Mouse (Mus musculus): ENCODE measurements around the gene Unc93b1. TPM values are rescaled to one million over a fixed set of nuclear protein-coding genes. Genes with fewer than 3 reads are reported as not detected.
A peak's percentile ranks its signal among the peaks of the same experiment; 100 is the strongest.
"Not testable (repeated sequence)": the region's sequence is repeated elsewhere in the genome, so short reads cannot be mapped to it uniquely, and the experiment has no call there.

Gene Unc93b1
- polyA plus RNA-seq, 1 experiment from 2014 or later = 5.0 TPM

DNA sequence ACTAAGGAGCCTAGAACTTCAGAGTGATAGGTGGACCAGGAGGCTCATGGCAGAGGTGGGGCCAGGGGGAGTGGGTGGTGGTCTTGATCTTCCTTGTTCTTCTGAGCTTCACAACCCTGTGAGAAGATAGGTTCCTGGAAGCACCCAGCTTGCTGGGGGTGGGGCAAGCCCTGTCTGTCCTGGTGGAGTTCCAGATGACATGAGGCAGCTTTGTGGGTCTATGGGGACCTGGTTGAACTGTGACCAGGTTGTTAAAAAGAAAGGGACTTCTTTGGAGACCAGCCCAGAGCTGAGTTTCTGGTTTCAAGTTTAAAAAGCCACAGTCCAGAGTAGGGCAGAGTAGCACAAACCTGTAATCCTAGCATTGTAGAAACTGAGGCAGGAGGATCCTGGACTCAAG is 24.0 kb downstream of the Unc93b1 start:
- Histone ChIP-seq H3K4me1 (peaks cover 18% of the 10 kb centered on the region), H3K27me3 (ENCODE audit: insufficient read depth, poor library complexity, severe bottlenecking) (0 out of 2 replicates have a peak, but pooled peaks cover 11% of the 10 kb centered on the region), H3K27ac (no peak overlapping the region), H3K36me3 (no peaks in the 10 kb centered on the region), H3K4me3 (no peak overlapping the region), H3K9me3 (no peaks in the 10 kb centered on the region)
- DNase-seq (ENCODE audit: low spot score) = no peak

DNA sequence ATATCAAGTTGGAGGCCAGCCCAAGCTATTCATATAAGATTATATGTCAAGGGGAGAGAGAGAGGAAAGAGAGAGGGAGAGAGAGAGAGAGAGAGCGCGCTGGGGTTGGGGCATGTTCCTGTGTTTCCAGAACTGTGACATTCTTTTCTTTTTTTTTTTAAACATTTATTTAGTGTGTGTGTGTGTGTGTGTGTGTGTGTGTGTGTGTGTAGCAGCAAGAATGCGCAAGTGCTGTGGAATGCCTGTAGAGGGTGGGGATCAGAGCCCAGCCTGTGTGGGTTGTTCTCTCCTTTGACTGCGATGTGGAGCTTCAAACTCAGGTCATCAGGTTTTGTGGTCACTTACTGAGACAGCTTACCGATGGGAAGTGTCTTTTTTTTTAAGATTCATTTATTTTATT is 25.2 kb downstream of the Unc93b1 start:
- H3K36me3 ChIP-seq = no peaks in the 10 kb centered on the region
- H3K4me3 ChIP-seq = no peak overlapping the region
- H3K9me3 ChIP-seq = no peaks in the 10 kb centered on the region
- H3K4me1 ChIP-seq = peaks cover 12% of the 10 kb centered on the region
- H3K27me3 ChIP-seq (ENCODE audit: insufficient read depth, poor library complexity, severe bottlenecking) = 0 out of 2 replicates have a peak, but pooled peaks cover 13% of the 10 kb centered on the region
- DNase-seq (ENCODE audit: low spot score) = no peak
- H3K27ac ChIP-seq = no peak overlapping the region
- WGBS = 77% methylated on average over 5 of the region's 5 CpGs

DNA sequence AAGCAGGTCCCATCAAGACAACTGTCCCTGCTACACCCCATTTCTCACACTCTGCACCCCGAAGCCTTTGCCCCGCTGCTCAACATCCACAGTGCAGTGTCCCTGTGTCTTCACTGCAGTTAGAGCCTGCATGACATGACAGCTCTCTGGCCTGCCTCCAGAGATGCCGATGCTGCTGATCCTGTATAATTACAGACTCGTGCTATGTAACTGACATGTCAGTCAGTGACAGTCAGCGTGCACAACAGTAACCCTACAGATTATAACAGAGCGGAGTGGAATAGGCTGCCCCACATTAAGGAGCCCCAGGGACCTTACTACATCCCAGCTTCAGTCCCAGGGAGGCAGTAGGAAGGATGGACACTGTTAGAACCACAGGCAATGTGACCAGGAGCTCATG is 26.8 kb downstream of the Unc93b1 start:
- H3K4me1 ChIP-seq; H3K27ac ChIP-seq; H3K9me3 ChIP-seq; H3K4me3 ChIP-seq; DNase-seq (ENCODE audit: low spot score); H3K36me3 ChIP-seq: not testable (repeated sequence)
- WGBS = 88% methylated on average over 6 of the region's 6 CpGs
- H3K27me3 ChIP-seq (ENCODE audit: insufficient read depth, poor library complexity, severe bottlenecking) = 0 out of 2 replicates have a peak, but pooled peaks cover 10% of the 10 kb centered on the region

DNA sequence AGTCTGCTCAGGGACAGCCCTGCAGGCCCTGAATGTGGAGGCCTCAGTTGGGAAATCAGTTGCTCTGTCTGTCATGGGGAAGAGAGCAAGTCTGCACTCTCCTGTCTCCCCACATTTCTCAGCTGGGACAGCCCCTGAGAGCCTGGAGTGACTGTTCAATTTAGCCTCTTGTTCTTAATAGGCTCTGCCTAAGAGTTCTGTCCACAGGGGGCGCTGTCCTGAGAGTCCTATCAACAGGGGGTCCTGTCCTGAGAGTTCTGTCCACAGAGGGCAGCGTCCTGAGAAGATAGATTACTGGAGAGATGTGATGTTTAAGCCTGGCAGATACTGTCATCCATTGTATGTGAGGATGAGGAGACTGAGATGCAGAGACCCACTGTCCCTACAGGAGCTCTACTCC is 27.5 kb downstream of the Unc93b1 start:
- no peak overlapping the region for H3K27ac ChIP-seq
- peaks cover 14% of the 10 kb centered on the region for H3K4me1 ChIP-seq
- H3K36me3 ChIP-seq = no peaks in the 10 kb centered on the region
- 8% methylated on average over 2 of the region's 2 CpGs for WGBS
- no peak for DNase-seq (ENCODE audit: low spot score)
- H3K27me3 ChIP-seq (ENCODE audit: insufficient read depth, poor library complexity, severe bottlenecking) = 0 out of 2 replicates have a peak, but pooled peaks cover 10% of the 10 kb centered on the region
- H3K4me3 ChIP-seq = no peak overlapping the region
- H3K9me3 ChIP-seq = no peaks in the 10 kb centered on the region

DNA sequence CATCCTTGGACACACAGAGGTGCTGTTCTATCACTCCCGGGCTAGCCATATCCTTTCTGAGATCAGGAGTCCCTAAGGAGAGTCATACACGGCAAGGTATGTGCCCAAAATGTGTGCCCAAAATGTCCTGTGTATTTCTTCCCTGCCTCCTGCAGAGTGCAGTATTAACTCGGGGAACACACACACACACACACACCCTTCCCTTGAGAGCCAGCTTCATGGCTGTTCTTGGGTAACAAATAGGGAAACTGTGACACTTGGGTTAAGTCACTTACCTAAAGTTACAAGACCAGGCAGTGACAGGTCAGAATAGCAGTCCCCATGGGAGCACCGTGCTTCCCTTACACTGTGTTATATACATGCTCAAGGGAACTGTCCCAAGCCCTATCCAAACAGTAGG is 29.0 kb downstream of the Unc93b1 start:
- H3K4me3 ChIP-seq = no peak overlapping the region
- no peak overlapping the region for H3K27ac ChIP-seq
- DNase-seq (ENCODE audit: low spot score) = no peak
- H3K9me3 ChIP-seq = no peaks in the 10 kb centered on the region
- H3K27me3 ChIP-seq (ENCODE audit: insufficient read depth, poor library complexity, severe bottlenecking) = 0 out of 2 replicates have a peak, but pooled peaks cover 11% of the 10 kb centered on the region
- no peaks in the 10 kb centered on the region for H3K36me3 ChIP-seq
- peaks cover 23% of the 10 kb centered on the region for H3K4me1 ChIP-seq
- 75% methylated on average over 4 of the region's 4 CpGs for WGBS

DNA sequence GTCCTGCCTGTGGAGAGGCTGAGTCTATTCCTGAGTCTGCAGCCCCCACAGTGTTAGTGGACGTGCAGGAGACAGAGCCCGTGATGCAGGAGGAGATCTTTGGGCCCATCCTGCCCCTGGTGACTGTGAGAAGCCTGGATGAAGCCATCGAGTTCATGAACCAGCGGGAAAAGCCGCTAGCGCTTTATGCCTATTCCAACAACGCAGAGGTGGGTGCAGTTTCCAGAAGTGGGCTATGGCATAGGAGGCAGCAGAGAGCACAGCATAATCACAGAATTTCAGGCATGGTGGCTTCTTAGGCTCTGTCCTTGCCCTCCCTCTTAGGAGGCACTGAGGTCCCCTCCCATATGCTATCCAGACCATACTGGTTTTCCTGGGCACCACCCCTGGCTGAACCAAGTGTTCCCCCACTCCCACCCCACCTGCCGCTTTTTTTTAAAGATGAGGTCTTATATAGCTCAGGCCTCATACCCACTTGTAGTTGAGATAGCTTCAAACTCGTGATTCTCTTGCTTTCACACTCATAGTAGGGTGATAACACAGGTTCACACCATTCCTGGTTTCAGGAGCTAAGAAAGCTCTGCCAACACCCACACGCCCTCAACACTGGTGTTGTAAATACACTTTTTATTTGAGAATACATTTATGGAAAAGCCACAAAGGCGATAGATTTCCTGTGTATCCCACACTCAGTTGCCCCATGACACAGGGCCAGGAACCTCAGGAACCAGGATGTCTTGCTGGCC is 31.5 kb downstream of the Unc93b1 start:
- 62% methylated on average over 11 of the region's 11 CpGs for WGBS

DNA sequence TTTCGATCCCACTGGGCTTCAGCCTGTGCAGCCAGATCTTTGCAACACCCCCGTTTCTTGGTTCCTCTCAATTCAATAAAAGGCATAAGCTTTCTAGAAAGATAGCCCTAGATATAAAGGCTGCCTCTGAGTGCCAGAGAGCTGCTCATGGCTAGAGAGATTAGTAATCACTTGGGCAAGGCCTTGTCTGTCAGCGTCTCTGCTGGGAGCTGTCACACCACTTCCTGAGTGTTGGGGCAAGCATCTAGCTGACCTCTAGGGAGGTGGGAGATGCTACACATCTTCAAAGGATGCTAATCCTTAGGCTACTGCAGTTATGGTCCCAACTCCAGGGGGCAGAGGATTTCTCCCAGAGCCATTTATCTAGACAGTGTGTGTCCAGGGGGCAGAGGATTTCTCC is 32.3 kb downstream of the Unc93b1 start:
- H3K9me3 ChIP-seq = no peaks in the 10 kb centered on the region
- no peaks in the 10 kb centered on the region for H3K36me3 ChIP-seq
- no peak for DNase-seq (ENCODE audit: low spot score)
- peaks cover 32% of the 10 kb centered on the region for H3K4me1 ChIP-seq
- H3K4me3 ChIP-seq = no peak overlapping the region
- WGBS = 32% methylated on average over 3 of the region's 3 CpGs
- H3K27me3 ChIP-seq (ENCODE audit: insufficient read depth, poor library complexity, severe bottlenecking) = 0 out of 2 replicates have a peak, but pooled peaks cover 23% of the 10 kb centered on the region
- H3K27ac ChIP-seq = no peak overlapping the region

More for the DNA sequence above, 31.5 kb downstream of the Unc93b1 start:
- 0 out of 2 replicates have a peak, but pooled peaks cover 22% of the 10 kb centered on the region for H3K27me3 ChIP-seq (ENCODE audit: insufficient read depth, poor library complexity, severe bottlenecking)
- H3K36me3 ChIP-seq = no peaks in the 10 kb centered on the region
- no peak for DNase-seq (ENCODE audit: low spot score)
- no peak overlapping the region for H3K4me3 ChIP-seq
- H3K4me1 ChIP-seq = peaks cover 31% of the 10 kb centered on the region
- no peak overlapping the region for H3K27ac ChIP-seq
- no peaks in the 10 kb centered on the region for H3K9me3 ChIP-seq

DNA sequence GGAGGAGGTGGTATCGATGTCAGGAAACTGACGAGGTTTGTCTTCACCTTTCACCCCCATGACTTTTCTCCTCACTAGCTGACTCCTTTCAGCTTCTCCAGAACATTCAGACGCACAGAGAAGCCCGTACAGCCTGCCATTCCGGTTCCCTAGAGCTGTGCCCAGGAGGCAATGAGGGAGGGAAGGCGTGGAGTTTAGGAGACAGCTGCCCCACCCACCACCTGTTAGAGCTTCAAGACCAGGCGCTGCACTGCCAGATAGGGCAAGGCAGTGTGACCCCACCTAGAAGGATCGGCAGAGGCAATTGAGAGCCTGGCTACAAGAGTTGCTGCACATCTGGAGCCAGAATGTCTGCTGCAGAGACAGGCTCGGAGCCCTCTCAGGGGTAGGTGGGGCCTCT is 37.2 kb downstream of the Unc93b1 start, which contains the start of gene Aldh3b2:
Gene Aldh3b2 (plus strand): TSS at position 100 of the 400 bp plus-strand sequence.
- no peak within 1 kb of the TSS for H3K27ac ChIP-seq
- no peaks in the 10 kb centered on the region for H3K36me3 ChIP-seq
- no peaks in the 10 kb centered on the region for H3K9me3 ChIP-seq
- peaks cover 23% of the 10 kb centered on the region for H3K4me1 ChIP-seq
- no peak within 1 kb of the TSS for H3K4me3 ChIP-seq
- 39% methylated on average over 9 of the region's 9 CpGs for WGBS
- no peak for DNase-seq (ENCODE audit: low spot score)
- peaks cover 22% of the 10 kb centered on the region; the same call in 1 of the 2 replicates for H3K27me3 ChIP-seq (ENCODE audit: insufficient read depth, poor library complexity, severe bottlenecking)

DNA sequence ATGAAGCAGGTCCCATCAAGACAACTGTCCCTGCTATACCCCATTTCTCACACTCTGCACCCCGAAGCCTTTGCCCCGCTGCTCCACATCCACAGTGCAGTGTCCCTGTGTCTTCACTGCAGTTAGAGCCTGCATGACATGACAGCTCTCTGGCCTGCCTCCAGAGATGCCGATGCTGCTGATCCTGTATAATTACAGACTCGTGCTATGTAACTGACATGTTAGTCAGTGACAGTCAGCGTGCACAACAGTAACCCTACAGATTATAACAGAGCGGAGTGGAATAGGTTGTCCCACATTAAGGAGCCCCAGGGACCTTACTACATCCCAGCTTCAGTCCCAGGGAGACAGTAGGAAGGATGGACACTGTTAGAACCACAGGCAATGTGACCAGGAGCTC is 39.6 kb downstream of the Unc93b1 start:
- 81% methylated on average over 6 of the region's 6 CpGs for WGBS
- H3K4me1 ChIP-seq = not testable (repeated sequence)

DNA sequence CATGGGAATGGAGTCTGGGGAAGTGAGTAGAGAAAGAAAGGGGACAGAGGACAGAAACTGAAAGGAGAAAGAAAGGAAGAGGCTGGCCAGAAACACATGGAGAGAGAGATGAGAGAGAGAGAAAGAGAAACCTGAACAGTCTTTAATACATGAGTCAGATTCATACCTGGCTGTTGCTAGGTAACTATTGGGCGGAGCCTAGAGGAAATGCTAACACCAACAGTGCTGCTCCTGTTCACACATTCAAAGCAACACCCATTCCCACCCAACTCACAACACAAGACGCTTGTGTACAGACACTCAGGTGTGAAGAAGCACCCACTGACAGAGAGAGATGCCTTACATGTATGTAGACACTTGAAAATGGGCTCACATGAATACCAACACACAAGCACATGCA is 40.9 kb downstream of the Unc93b1 start:
- DNase-seq (ENCODE audit: low spot score) = no peak
- no peak overlapping the region for H3K27ac ChIP-seq
- H3K27me3 ChIP-seq (ENCODE audit: insufficient read depth, poor library complexity, severe bottlenecking) = peaks cover 10% of the 10 kb centered on the region; the same call in 1 of the 2 replicates
- H3K4me3 ChIP-seq = no peak overlapping the region
- 67% methylated on average over 2 of the region's 2 CpGs for WGBS
- H3K36me3 ChIP-seq = no peaks in the 10 kb centered on the region
- H3K9me3 ChIP-seq = no peaks in the 10 kb centered on the region
- peaks cover 4% of the 10 kb centered on the region; the same call in 1 of the 2 replicates for H3K4me1 ChIP-seq

More for the DNA sequence above, 39.6 kb downstream of the Unc93b1 start:
- not testable (repeated sequence) for H3K9me3 ChIP-seq; DNase-seq (ENCODE audit: low spot score); H3K4me3 ChIP-seq; H3K27ac ChIP-seq; H3K36me3 ChIP-seq
- peaks cover 12% of the 10 kb centered on the region; the same call in 1 of the 2 replicates for H3K27me3 ChIP-seq (ENCODE audit: insufficient read depth, poor library complexity, severe bottlenecking)

DNA sequence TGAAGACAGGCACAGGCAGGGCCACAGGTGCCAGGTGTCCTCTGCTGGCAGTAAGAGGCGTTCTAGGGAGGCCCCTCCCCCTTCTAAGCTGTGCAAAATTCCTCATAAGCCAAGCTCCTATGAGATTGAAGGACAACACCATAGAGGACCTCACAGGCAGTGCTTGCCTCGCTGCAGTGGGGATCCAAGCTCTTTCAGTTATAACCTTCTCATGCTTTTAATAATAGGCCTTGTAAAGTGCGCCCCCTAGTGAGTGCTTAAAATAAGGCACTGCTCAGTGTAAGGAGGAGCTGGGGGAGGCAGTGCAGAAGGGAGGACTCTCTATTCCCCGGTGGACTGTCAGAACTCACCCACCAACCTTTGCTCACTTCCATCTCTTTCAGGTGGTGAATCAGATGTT is 45.3 kb downstream of the Unc93b1 start:
- H3K27me3 ChIP-seq (ENCODE audit: insufficient read depth, poor library complexity, severe bottlenecking) = peaks cover 9% of the 10 kb centered on the region; the same call in 1 of the 2 replicates
- H3K36me3 ChIP-seq = no peaks in the 10 kb centered on the region
- peaks cover 28% of the 10 kb centered on the region for H3K4me1 ChIP-seq
- no peak overlapping the region for H3K4me3 ChIP-seq
- H3K27ac ChIP-seq = 0 out of 2 replicates have a peak overlapping the region, but pooled peaks have one; percentile 0
- WGBS = 17% methylated on average over 4 of the region's 4 CpGs
- H3K9me3 ChIP-seq = no peaks in the 10 kb centered on the region
- DNase-seq (ENCODE audit: low spot score) = peak; percentile 82

DNA sequence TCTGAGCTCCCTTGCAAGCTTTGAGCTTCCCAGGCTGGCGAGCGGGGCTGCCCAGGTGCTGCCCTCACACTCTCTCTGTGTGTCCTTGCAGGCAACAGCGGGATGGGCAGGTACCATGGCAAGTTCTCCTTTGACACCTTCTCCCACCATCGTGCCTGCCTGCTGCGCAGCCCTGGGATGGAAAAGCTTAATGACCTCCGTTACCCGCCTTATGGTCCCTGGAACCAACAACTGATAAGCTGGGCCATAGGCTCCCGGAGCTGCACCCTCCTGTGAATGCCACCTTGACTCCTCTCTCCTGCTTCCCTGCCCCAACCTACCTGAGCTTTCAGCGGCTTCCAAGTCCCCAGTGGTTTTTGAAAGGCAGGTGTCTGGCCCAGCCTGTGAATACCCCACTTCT is 45.9 kb downstream of the Unc93b1 start:
- Histone ChIP-seq H3K27ac (no peak overlapping the region), H3K9me3 (no peaks in the 10 kb centered on the region), H3K27me3 (ENCODE audit: insufficient read depth, poor library complexity, severe bottlenecking) (0 out of 2 replicates have a peak, but pooled peaks cover 4% of the 10 kb centered on the region), H3K4me3 (no peak overlapping the region), H3K36me3 (no peaks in the 10 kb centered on the region), H3K4me1 (peaks cover 35% of the 10 kb centered on the region)
- WGBS = 65% methylated on average over 9 of the region's 9 CpGs
- no peak for DNase-seq (ENCODE audit: low spot score)

DNA sequence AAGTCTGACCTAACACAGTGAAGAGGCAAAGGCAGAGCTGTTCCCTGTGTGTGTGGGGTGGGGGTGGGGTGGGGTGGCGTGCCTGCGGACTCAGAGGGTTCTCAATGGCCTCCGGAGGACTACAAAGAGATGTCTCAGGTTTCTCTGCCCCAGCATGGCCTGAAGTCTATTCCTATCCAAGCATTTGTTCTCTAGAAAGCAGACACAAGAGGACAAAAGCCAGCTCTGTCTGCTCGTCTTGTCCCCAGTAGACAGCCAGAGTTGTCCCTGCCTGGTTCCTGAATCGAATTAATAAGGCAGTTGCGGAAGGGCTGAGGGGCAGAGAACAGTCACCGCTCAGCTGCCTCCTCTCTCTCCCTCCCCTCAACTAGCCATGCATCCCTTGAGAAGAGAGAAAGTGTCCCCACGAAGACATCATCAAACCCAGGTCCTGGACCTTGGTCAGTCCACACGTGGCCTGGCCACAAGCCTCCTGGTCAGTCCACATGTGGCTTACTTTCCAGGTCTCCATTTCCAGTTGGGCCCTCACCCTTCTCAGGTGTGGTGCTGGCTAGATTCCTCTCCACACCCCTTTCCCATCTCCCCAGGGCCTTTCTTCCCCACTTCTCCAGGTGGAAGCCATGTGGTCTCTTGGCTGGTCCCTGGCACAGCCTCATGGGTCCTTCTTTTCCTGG is 48.7 kb downstream of the Unc93b1 start:
- DNase-seq (ENCODE audit: low spot score) = no peak
- WGBS = 55% methylated on average over 9 of the region's 9 CpGs
- Histone ChIP-seq H3K4me1 (peaks cover 55% of the 10 kb centered on the region), H3K27ac (peak overlapping the region; percentile 80), H3K9me3 (no peaks in the 10 kb centered on the region), H3K27me3 (ENCODE audit: insufficient read depth, poor library complexity, severe bottlenecking) (0 out of 2 replicates have a peak, but pooled peaks cover 4% of the 10 kb centered on the region), H3K36me3 (no peaks in the 10 kb centered on the region), H3K4me3 (no peak overlapping the region)

All from heart, embryonic 10.5 days (tissue).